Mouse (Mus musculus): ENCODE results near the gene Atxn7l1.

Atxn7l1 gene

GRCm38 (mm10) chr12:33225978-33226377, 78.5 kb downstream of the Atxn7l1 start:
- no peak for DNase-seq (ENCODE audit: low spot score in 2 of 2)

- DNase-seq (ENCODE audit: low spot score in 2 of 2) = no peak
Observed at GRCm38 (mm10) chr12:33226596-33226995, 79.1 kb downstream of the Atxn7l1 start.

- no peak for DNase-seq (ENCODE audit: low spot score in 2 of 2)
Observed at GRCm38 (mm10) chr12:33235314-33235713, 87.8 kb downstream of the Atxn7l1 start.

GRCm38 (mm10) chr12:33235771-33236323, 88.4 kb downstream of the Atxn7l1 start:
- no peak for DNase-seq (ENCODE audit: low spot score in 2 of 2)

DNA sequence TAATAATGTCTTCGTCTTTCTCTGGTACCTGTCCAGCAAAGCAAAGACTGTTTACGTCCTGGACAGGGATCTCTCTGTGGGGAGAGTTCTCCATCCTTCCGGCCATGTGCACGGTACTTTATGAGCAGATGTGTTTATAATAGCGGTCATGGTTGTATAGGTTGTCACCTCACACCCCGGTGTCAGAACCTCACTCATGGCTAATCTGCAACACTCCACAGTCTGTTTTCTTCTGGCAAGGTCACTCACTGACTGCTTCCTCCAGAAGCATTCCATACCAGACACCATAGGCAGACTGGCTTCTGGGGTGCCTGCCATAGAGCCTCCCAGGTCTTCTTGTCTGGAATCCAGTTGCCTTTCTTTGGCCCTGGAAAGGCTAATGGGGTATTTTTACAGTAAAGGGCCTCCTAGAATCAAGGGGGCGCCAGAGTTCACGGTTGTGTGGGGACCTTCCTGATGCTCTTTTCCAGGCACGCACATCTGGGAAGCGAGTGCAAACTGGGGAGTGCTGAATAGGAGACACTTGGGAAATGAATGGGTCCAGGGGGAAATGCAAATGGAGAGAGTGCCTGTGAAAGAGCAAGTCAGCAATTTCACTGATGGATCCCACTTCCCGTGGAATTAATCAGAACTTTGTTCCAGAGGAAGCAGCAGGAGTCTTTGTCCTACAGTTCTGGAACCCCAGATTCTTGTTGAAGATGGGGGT, 89.0 kb downstream of the Atxn7l1 start:
- no peak for DNase-seq (ENCODE audit: low spot score in 2 of 2)

- no peak for DNase-seq (ENCODE audit: low spot score in 2 of 2)
Observed at GRCm38 (mm10) chr12:33237108-33237507, 89.6 kb downstream of the Atxn7l1 start.

GRCm38 (mm10) chr12:33242679-33243078, 95.2 kb downstream of the Atxn7l1 start:
- no peak for DNase-seq (ENCODE audit: low spot score in 2 of 2)

GRCm38 (mm10) chr12:33244132-33244875, 96.8 kb downstream of the Atxn7l1 start:
- DNase-seq (ENCODE audit: low spot score in 2 of 2) = no peak

DNA sequence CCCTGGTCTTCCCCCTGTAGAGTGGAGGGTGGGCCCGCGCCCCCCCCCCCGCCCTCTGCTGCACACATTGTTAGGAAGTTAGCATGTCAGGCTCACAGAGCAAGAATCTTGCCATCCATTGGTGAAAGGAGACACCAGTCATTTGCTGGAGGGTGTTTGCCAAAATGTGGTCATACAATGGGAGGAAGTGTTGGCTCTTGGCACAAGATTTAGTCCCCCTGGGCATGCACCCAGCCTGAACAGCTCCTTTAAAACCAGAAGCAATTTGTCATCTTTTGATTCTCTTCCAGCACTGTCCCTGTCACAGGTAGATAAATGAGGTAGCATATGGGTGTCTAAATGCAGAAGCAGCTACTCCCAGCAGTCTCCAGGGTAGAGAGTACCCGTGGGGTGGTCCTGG, 98.0 kb downstream of the Atxn7l1 start:
- no peak for DNase-seq (ENCODE audit: low spot score in 2 of 2)

DNA sequence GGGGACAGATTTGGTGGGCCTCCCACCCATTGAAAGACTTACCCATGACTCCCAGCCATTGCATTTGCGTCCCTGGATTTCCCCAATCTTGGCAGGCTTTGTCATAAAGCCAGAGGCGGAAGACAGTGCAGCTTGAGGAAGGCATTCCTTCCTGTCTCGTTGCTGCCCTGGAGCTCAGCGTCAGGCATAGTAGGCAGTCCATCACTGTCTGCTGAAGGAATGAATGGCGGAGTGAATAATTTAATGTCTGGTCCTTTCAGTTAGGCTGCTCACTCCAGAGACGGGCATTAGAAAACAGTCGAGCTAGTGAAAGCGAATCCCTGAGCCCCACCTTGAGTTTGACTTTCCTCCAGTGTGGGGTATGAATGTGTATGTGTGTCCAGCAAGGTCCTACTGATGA, 99.4 kb downstream of the Atxn7l1 start:
- no peak for DNase-seq (ENCODE audit: low spot score in 2 of 2)

DNA sequence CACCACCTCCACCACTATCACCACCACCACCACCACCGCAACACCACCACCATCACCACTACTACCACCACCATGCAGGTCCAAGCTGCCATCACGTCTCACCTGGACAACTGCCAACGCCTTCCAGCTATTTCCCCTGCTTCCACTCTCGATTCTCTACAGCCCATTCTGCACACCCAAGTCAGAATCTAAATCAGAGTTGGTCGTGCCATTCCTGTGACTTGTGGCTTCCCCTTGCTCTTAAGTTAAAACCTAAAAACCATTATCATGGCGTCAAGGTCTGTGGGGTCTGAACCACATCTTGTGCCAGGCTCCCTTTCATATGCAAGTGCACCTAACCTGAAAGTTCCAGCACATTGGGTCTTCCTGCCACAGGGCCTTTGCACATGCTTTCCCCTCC, 102.7 kb downstream of the Atxn7l1 start:
- DNase-seq (ENCODE audit: low spot score in 2 of 2) = no peak

- no peak for DNase-seq (ENCODE audit: low spot score in 2 of 2)
Observed at GRCm38 (mm10) chr12:33251399-33251798, 103.9 kb downstream of the Atxn7l1 start.

- DNase-seq (ENCODE audit: low spot score in 2 of 2) = no peak
Observed at GRCm38 (mm10) chr12:33252621-33253020, 105.1 kb downstream of the Atxn7l1 start.

DNA sequence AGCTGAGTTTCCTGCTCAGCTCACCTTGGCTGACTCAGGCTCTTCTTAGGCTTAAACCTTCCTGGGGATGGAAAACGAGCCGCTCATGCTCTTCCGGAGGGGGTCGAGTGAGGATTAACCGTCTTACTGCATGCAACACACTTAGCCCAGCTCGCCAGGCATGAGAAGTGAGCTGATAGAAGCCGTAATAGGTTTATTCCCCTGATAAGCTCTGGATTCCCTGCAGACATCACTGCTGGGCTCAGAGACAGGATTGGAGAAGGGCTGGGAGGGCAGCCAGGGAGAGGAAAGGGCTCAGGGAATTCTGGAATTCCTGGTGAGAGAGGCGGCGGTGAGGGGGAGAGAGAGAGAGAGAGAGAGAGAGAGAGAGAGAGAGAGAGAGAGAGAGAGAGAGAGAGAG, 105.7 kb downstream of the Atxn7l1 start:
- no peak for DNase-seq (ENCODE audit: low spot score in 2 of 2)

DNA sequence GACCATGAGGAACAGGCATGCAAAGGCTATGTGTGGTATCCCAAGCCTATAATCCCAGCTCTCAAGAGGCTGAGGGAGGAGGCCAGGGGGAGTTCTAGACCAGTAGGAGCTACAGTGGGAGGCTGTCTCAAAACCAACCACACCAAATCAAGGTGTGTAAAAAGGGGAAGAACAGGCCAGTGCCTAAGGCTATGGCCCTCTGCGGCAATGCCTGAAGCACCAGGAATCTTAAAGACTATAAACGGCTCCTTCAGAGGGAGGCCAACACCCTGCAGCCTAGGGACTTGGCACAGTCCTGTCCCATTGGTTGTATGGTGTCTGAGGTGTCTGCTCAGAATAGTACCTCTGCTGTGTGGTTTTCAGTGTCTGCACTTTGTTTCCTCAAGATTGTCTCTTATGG, 107.8 kb downstream of the Atxn7l1 start:
- no peak for DNase-seq (ENCODE audit: low spot score in 2 of 2)

DNA sequence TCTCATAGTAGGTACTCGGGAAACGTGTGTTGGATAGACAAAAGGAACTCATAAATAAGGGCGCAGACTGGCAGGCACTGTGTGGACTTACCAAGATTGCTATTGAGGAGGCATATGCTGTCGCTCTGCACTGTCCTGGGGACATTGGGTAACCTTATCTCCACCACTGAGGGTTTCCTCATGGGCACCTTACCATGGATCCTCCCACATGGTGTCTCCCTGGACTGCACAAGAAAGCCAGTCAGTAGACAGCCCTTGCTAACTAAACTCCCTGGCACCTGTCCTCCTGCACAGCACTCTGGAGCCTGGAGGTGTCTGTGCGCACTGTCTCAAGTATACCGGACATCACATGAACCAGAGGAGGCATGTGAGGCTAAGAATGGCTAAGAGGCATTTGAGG, 108.9 kb downstream of the Atxn7l1 start:
- no peak for DNase-seq (ENCODE audit: low spot score in 2 of 2)

GRCm38 (mm10) chr12:33258995-33259529, 111.6 kb downstream of the Atxn7l1 start:
- DNase-seq (ENCODE audit: low spot score in 2 of 2) = no peak

GRCm38 (mm10) chr12:33260575-33260974, 113.1 kb downstream of the Atxn7l1 start:
- no peak for DNase-seq (ENCODE audit: low spot score in 2 of 2)

- DNase-seq (ENCODE audit: low spot score in 2 of 2) = no peak
Observed at GRCm38 (mm10) chr12:33265877-33266276, 118.4 kb downstream of the Atxn7l1 start.

- DNase-seq (ENCODE audit: low spot score in 2 of 2) = no peak
Observed at GRCm38 (mm10) chr12:33267965-33268364, 120.5 kb downstream of the Atxn7l1 start.

DNA sequence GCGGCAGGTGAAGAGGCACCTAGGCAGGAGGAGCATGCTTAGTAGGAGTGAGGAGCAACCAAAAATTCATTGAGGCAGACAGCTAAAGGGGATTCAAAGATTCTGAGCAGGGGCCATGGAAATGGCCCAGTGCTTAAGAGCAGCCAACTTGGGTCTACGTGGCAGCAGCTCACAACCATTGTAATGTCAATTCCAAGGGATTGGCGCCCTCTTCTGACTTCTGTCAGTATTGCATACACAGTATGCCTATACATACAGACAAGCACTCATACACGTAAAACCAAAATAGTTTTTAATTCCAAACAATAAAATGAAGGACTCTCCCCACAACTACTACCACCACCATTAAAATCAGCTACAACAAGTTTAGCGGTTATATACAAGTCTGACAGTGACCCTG, 122.2 kb downstream of the Atxn7l1 start:
- DNase-seq (ENCODE audit: low spot score in 2 of 2) = peak; percentile 38 to 51

GRCm38 (mm10) chr12:33271865-33272264, 124.4 kb downstream of the Atxn7l1 start:
- no peak for DNase-seq (ENCODE audit: low spot score in 2 of 2)

GRCm38 (mm10) chr12:33272441-33272840, 124.9 kb downstream of the Atxn7l1 start:
- no peak for DNase-seq (ENCODE audit: low spot score in 2 of 2)

All from natural killer cell, adult 2 months (primary cell).